Mouse (Mus musculus) neural tube, embryonic 15.5 days (tissue): ENCODE measurements at regions not wholly inside any gene's neighbourhood (a gene's known extent, or its start where the extent isn't known, plus 50 kb on each side); places are given as distances from the start of the nearest gene placed in this dataset.

Experiments
- ATAC-seq: fragments of 200-750 bp; cut with Nextera tagmentation; 2 replicates; pipeline ENCODE4 v1.8.0; 2017; ENCODE audit warnings: mild to moderate bottlenecking, moderate TSS enrichment, moderate library complexity; ENCODE audit not compliant: low FRiP score
- H3K27ac ChIP-seq: fragments of 300-500 bp; sonication (generic); replicated peaks from 2 replicates; pipeline ENCODE4 v1.5.1; 2015; ENCODE audit warnings: mild to moderate bottlenecking, inconsistent platforms
- H3K27me3 ChIP-seq: fragments of 300-500 bp; sonication (generic); replicated peaks from 2 replicates; pipeline ENCODE4 v1.6.1; 2015; ENCODE audit warnings: inconsistent platforms
- H3K36me3 ChIP-seq: fragments of 300-500 bp; sonication (generic); 2 replicates; pipeline ENCODE4 v1.6.1; 2015; ENCODE audit warnings: inconsistent platforms
- H3K4me1 ChIP-seq: fragments of 300-500 bp; sonication (generic); 2 replicates; pipeline ENCODE4 v1.6.1; 2015; ENCODE audit warnings: inconsistent platforms
- H3K4me2 ChIP-seq: fragments of 300-500 bp; sonication (generic); 2 replicates; pipeline ENCODE4 v1.6.1; 2015; ENCODE audit warnings: inconsistent platforms, mild to moderate bottlenecking, moderate library complexity
- H3K4me3 ChIP-seq: fragments of 300-500 bp; sonication (generic); replicated peaks from 2 replicates; pipeline ENCODE4 v1.5.1; 2015; ENCODE audit warnings: mild to moderate bottlenecking, inconsistent platforms
- H3K9ac ChIP-seq: fragments of 300-500 bp; sonication (generic); replicated peaks from 2 replicates; pipeline ENCODE4 v1.6.1; 2015; ENCODE audit warnings: mild to moderate bottlenecking, inconsistent platforms
- H3K9me3 ChIP-seq: fragments of 300-500 bp; sonication (generic); replicated peaks from 2 replicates; pipeline ENCODE4 v1.6.1; 2016; ENCODE audit warnings: inconsistent platforms
- WGBS: fragments of 180-500 bp; shearing (Covaris S2); methylation state at CpG from one replicate; pipeline ENCODE4 v1.1.7; 2015; ENCODE audit warnings: mixed read lengths; 5-methylcytosine and 5-hydroxymethylcytosine counted together

- H3K36me3 ChIP-seq, result no peaks in the 10 kb centered on the region
- no peak overlapping the region for H3K4me2 ChIP-seq
- no peak overlapping the region for H3K4me3 ChIP-seq
- H3K27me3 ChIP-seq, result no peaks in the 10 kb centered on the region
- ATAC-seq, result no peak
- H3K9ac ChIP-seq, result no peak overlapping the region
- H3K4me1 ChIP-seq, result peaks cover 3% of the 10 kb centered on the region; the same call in 1 of the 2 replicates
- WGBS, result 87% methylated on average over 10 of the region's 10 CpGs
- no peak overlapping the region for H3K27ac ChIP-seq
- H3K9me3 ChIP-seq, result no peaks in the 10 kb centered on the region
Measured at GRCm38 (mm10) chr2:79510485-79511094, 54.0 kb upstream of the Cerkl start.

- Histone ChIP-seq H3K27ac (no peak overlapping the region), H3K4me2 (no peak overlapping the region), H3K27me3 (no peaks in the 10 kb centered on the region), H3K4me3 (no peak overlapping the region), H3K9ac (no peak overlapping the region), H3K9me3 (no peaks in the 10 kb centered on the region), H3K36me3 (no peaks in the 10 kb centered on the region), H3K4me1 (peaks cover 3% of the 10 kb centered on the region; the same call in 1 of the 2 replicates)
- WGBS, result 70% methylated on average over 6 of the region's 6 CpGs
- no peak for ATAC-seq
Measured at GRCm38 (mm10) chr2:79511108-79511507, 54.5 kb upstream of the Cerkl start.

GRCm38 (mm10) chr2:79511676-79512323, 55.2 kb upstream of the Cerkl start:
- peaks cover 3% of the 10 kb centered on the region; the same call in 1 of the 2 replicates for H3K4me1 ChIP-seq
- H3K27ac ChIP-seq, result no peak overlapping the region
- no peaks in the 10 kb centered on the region for H3K27me3 ChIP-seq
- WGBS, result 24% methylated on average over 11 of the region's 11 CpGs
- H3K4me2 ChIP-seq, result peak overlapping the region; percentile 42
- no peaks in the 10 kb centered on the region for H3K9me3 ChIP-seq
- no peak overlapping the region for H3K4me3 ChIP-seq
- ATAC-seq, result no peak; the same call in 1 of the 2 replicates
- H3K9ac ChIP-seq, result no peak overlapping the region; the same call in 1 of the 2 replicates
- no peaks in the 10 kb centered on the region for H3K36me3 ChIP-seq

GRCm38 (mm10) chr2:79512374-79512773, 55.8 kb upstream of the Cerkl start:
- no peaks in the 10 kb centered on the region for H3K9me3 ChIP-seq
- 42% methylated on average over 2 of the region's 2 CpGs for WGBS
- H3K27me3 ChIP-seq, result no peaks in the 10 kb centered on the region
- peaks cover 3% of the 10 kb centered on the region; the same call in 1 of the 2 replicates for H3K4me1 ChIP-seq
- no peak for ATAC-seq
- no peak overlapping the region for H3K4me3 ChIP-seq
- H3K36me3 ChIP-seq, result no peaks in the 10 kb centered on the region
- no peak overlapping the region; the same call in 1 of the 2 replicates for H3K9ac ChIP-seq
- no peak overlapping the region for H3K27ac ChIP-seq
- peak overlapping the region; percentile 42 for H3K4me2 ChIP-seq

GRCm38 (mm10) chr2:79513726-79514125, 57.1 kb upstream of the Cerkl start:
- WGBS, result 74% methylated on average over 3 of the region's 3 CpGs
- no peaks in the 10 kb centered on the region for H3K36me3 ChIP-seq
- no peaks in the 10 kb centered on the region for H3K27me3 ChIP-seq
- H3K9me3 ChIP-seq, result no peaks in the 10 kb centered on the region
- H3K27ac ChIP-seq, result no peak overlapping the region
- H3K4me2 ChIP-seq, result no peak overlapping the region
- no peak overlapping the region for H3K4me3 ChIP-seq
- no peak overlapping the region for H3K9ac ChIP-seq
- ATAC-seq, result no peak
- peaks cover 3% of the 10 kb centered on the region; the same call in 1 of the 2 replicates for H3K4me1 ChIP-seq

- Histone ChIP-seq H3K4me2 (no peak overlapping the region), H3K4me3 (no peak overlapping the region), H3K9ac (no peak overlapping the region), H3K4me1 (no peaks in the 10 kb centered on the region), H3K9me3 (no peaks in the 10 kb centered on the region), H3K27me3 (no peaks in the 10 kb centered on the region), H3K27ac (no peak overlapping the region), H3K36me3 (no peaks in the 10 kb centered on the region)
- WGBS, result 80% methylated on average over 8 of the region's 8 CpGs
- no peak for ATAC-seq
Measured at GRCm38 (mm10) chr2:79518046-79518750, 61.6 kb upstream of the Cerkl start.

GRCm38 (mm10) chr2:79519799-79520449, 63.3 kb upstream of the Cerkl start:
- Histone ChIP-seq H3K4me3 (no peak overlapping the region), H3K4me1 (no peaks in the 10 kb centered on the region), H3K4me2 (no peak overlapping the region), H3K9ac (no peak overlapping the region), H3K27me3 (no peaks in the 10 kb centered on the region), H3K36me3 (no peaks in the 10 kb centered on the region), H3K27ac (no peak overlapping the region), H3K9me3 (no peaks in the 10 kb centered on the region)
- WGBS, result 43% methylated on average over 6 of the region's 6 CpGs
- ATAC-seq, result no peak

GRCm38 (mm10) chr2:79523441-79523840, 66.9 kb upstream of the Cerkl start:
- 89% methylated on average over 4 of the region's 4 CpGs for WGBS
- no peak overlapping the region for H3K4me2 ChIP-seq
- no peaks in the 10 kb centered on the region for H3K27me3 ChIP-seq
- H3K4me1 ChIP-seq, result peaks cover 2% of the 10 kb centered on the region; the same call in 1 of the 2 replicates
- H3K9ac ChIP-seq, result no peak overlapping the region
- no peaks in the 10 kb centered on the region for H3K36me3 ChIP-seq
- no peak overlapping the region for H3K4me3 ChIP-seq
- H3K9me3 ChIP-seq, result no peaks in the 10 kb centered on the region
- ATAC-seq, result no peak
- no peak overlapping the region for H3K27ac ChIP-seq

GRCm38 (mm10) chr2:79527529-79527928, 70.9 kb upstream of the Cerkl start:
- ATAC-seq, result no peak
- 64% methylated on average over 5 of the region's 5 CpGs for WGBS
- no peak overlapping the region for H3K4me3 ChIP-seq
- H3K36me3 ChIP-seq, result no peaks in the 10 kb centered on the region
- no peak overlapping the region for H3K9ac ChIP-seq
- H3K27ac ChIP-seq, result no peak overlapping the region
- no peak overlapping the region for H3K4me2 ChIP-seq
- no peaks in the 10 kb centered on the region for H3K9me3 ChIP-seq
- peaks cover 3% of the 10 kb centered on the region; the same call in 1 of the 2 replicates for H3K4me1 ChIP-seq
- no peaks in the 10 kb centered on the region for H3K27me3 ChIP-seq

GRCm38 (mm10) chr2:79528347-79528990, 71.9 kb upstream of the Cerkl start:
- no peak overlapping the region for H3K27ac ChIP-seq

GRCm38 (mm10) chr2:79529185-79529584, 72.6 kb upstream of the Cerkl start:
- WGBS, result 38% methylated on average over 2 of the region's 2 CpGs
- H3K9ac ChIP-seq, result no peak overlapping the region
- no peaks in the 10 kb centered on the region for H3K36me3 ChIP-seq
- H3K27ac ChIP-seq, result no peak overlapping the region
- H3K27me3 ChIP-seq, result no peaks in the 10 kb centered on the region
- no peaks in the 10 kb centered on the region for H3K9me3 ChIP-seq
- ATAC-seq, result no peak
- no peak overlapping the region for H3K4me2 ChIP-seq
- peaks cover 3% of the 10 kb centered on the region; the same call in 1 of the 2 replicates for H3K4me1 ChIP-seq
- H3K4me3 ChIP-seq, result no peak overlapping the region

More at GRCm38 (mm10) chr2:79528347-79528990, 71.9 kb upstream of the Cerkl start:
- Histone ChIP-seq H3K27me3 (no peaks in the 10 kb centered on the region), H3K4me3 (no peak overlapping the region), H3K4me1 (peaks cover 3% of the 10 kb centered on the region; the same call in 1 of the 2 replicates), H3K9ac (no peak overlapping the region), H3K9me3 (no peaks in the 10 kb centered on the region), H3K36me3 (no peaks in the 10 kb centered on the region), H3K4me2 (no peak overlapping the region)
- WGBS, result 74% methylated on average over 18 of the region's 18 CpGs
- no peak; the same call in 1 of the 2 replicates for ATAC-seq
